Mouse (Mus musculus) brain, embryonic 14.5 days (tissue): ENCODE data around the gene Coq10a.

Experiments
- CTCF ChIP-seq: fragments of 200-500 bp; IDR thresholded peaks from 2 replicates; pipeline ENCODE4 v1.5.1; 2012; ENCODE audit warnings: inconsistent platforms, mild to moderate bottlenecking, moderate library complexity, borderline replicate concordance; ENCODE audit not compliant: insufficient read depth, insufficient read length; ENCODE audit errors: extremely low read depth
- POLR2A ChIP-seq: fragments of 200-500 bp; IDR thresholded peaks from 2 replicates; pipeline ENCODE4 v1.6.1; 2012; ENCODE audit warnings: mild to moderate bottlenecking, inconsistent platforms, borderline replicate concordance; ENCODE audit not compliant: poor library complexity, insufficient read depth, insufficient read length, severe bottlenecking; ENCODE audit errors: extremely low read depth

DNA sequence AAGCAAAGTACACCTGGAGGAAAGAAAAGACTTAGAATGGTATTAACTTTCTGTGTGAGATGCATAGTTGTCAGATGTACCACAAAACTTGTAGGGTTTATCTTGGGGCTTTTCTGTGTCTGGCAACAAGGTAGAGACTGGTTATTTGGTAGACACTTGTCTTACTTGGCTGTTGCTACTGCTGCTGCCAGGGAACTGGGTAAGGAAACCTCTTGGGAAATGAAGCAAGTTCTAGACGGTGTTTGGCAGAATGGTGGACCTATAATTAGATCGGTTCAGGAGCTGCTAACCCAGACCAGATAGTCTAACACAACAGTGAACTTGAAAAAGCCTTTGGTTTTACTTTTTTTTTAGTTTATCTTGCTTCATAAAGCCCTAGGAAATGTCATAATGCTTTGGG, 29.8 kb downstream of the Coq10a start:
- TF ChIP-seq CTCF (no peak), POLR2A (no peak)
